Mouse (Mus musculus): ENCODE measurements at regions not wholly inside any gene's neighbourhood (a gene's known extent, or its start where the extent isn't known, plus 50 kb on each side); places are given as distances from the start of the nearest gene placed in this dataset.

- TF ChIP-seq SIN3A (IDR thresholded peaks at IDR 0.05; ENCODE audit: low read length) (no peak), CTCF (IDR thresholded peaks at IDR 0.05 in 2 of 3, conservative IDR thresholded peaks at IDR 0.05 in 1 of 3; ENCODE audit: control insufficient read depth in 1 of 3, insufficient read depth in 1 of 3, low read depth in 2 of 3, low read length in 3 of 3, poor library complexity in 1 of 3, severe bottlenecking in 1 of 3) (no peak)
These were observed 89.5 kb upstream of the Basp1 start for GRCm38 (mm10) chr15:25503104-25503503.
